Mouse (Mus musculus) cerebellum, adult 2 months (tissue): ENCODE measurements around the gene Irf6.

Experiments used
- CTCF ChIP-seq: fragments of 200-500 bp; IDR thresholded peaks from 2 replicates; pipeline ENCODE4 v1.5.1; 2011; ENCODE audit warnings: low read depth, mild to moderate bottlenecking, control low read depth, low read length, moderate library complexity, borderline replicate concordance; ENCODE audit not compliant: insufficient read depth
- POLR2A ChIP-seq: fragments of 200-500 bp; IDR thresholded peaks from 2 replicates; pipeline ENCODE4 v1.6.1; 2011; ENCODE audit warnings: low read length, control low read depth, borderline replicate concordance; ENCODE audit not compliant: insufficient read depth

DNA sequence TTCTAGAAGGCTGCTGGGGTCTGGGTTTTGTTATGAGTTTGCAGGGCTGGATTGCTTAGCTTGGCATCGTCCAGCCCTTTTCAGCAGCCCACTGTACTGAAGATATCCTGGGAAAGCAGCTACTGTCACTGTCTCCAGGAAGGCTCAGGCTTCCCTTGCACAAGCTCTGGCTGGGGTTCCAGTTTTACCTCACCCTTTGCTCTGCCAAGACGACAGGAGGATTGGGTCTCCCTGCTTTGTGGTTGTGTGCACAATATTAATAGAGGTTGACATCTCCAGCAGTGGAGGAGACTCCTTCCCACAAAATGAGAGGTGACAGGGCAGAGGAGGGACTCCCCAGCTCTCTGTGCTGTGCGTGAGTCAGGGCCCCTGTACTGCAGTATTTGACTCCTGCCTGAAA lies 3.7 kb upstream of the Irf6 start:
- TF ChIP-seq CTCF (no peak), POLR2A (no peak)
